Mouse (Mus musculus) forebrain, embryonic 15.5 days (tissue): Measurements from ENCODE around the gene Ddx10. TPM values are rescaled to one million over a fixed set of nuclear protein-coding genes. Genes with fewer than 3 reads are reported as not detected.

Source experiments
- ATAC-seq: fragments of 200-750 bp; cut with Nextera tagmentation; replicated peaks from 2 replicates; pipeline ENCODE4 v1.8.0; 2017; ENCODE audit warnings: mild to moderate bottlenecking, moderate TSS enrichment, moderate library complexity
- H3K27ac ChIP-seq: fragments of 300-500 bp; sonication (generic); replicated peaks from 2 replicates; pipeline ENCODE4 v1.5.1; 2015; ENCODE audit warnings: mild to moderate bottlenecking, inconsistent platforms
- H3K27me3 ChIP-seq: fragments of 300-500 bp; sonication (generic); 2 replicates; pipeline ENCODE4 v1.6.1; 2015; ENCODE audit warnings: inconsistent platforms
- H3K36me3 ChIP-seq: fragments of 300-500 bp; sonication (generic); 2 replicates; pipeline ENCODE4 v1.6.1; 2015; ENCODE audit warnings: mild to moderate bottlenecking, inconsistent platforms
- H3K4me1 ChIP-seq: fragments of 300-500 bp; sonication (generic); 2 replicates; pipeline ENCODE4 v1.6.1; 2015; ENCODE audit warnings: inconsistent platforms
- H3K4me2 ChIP-seq: fragments of 300-500 bp; sonication (generic); replicated peaks from 2 replicates; pipeline ENCODE4 v1.6.1; 2015; ENCODE audit warnings: mild to moderate bottlenecking, inconsistent platforms
- H3K4me3 ChIP-seq: fragments of 300-500 bp; sonication (generic); 2 replicates; pipeline ENCODE4 v1.5.1; 2015; ENCODE audit warnings: mild to moderate bottlenecking, inconsistent platforms
- H3K9ac ChIP-seq: fragments of 300-500 bp; sonication (generic); replicated peaks from 2 replicates; pipeline ENCODE4 v1.6.1; 2015; ENCODE audit warnings: mild to moderate bottlenecking, inconsistent platforms
- H3K9me3 ChIP-seq: fragments of 300-500 bp; sonication (generic); 2 replicates; pipeline ENCODE4 v1.6.1; 2016; ENCODE audit warnings: inconsistent platforms
- WGBS: fragments of 180-500 bp; shearing (Covaris S2); methylation state at CpG from one replicate; pipeline ENCODE4 v1.1.7; 2015; ENCODE audit warnings: mixed read lengths; 5-methylcytosine and 5-hydroxymethylcytosine counted together
- polyA plus RNA-seq: library from polyadenylated mRNA; unstranded; fragments of >200 nt; fragmentation: Nextera tagmentation; extraction: Ambion mirVana; gene quantifications from 2 replicates; pipeline ENCODE4 v1.2.1, GENCODE M21; 2015

Ddx10 gene
- polyA plus RNA-seq, 1 experiment from 2014 or later = 24.2 TPM

DNA sequence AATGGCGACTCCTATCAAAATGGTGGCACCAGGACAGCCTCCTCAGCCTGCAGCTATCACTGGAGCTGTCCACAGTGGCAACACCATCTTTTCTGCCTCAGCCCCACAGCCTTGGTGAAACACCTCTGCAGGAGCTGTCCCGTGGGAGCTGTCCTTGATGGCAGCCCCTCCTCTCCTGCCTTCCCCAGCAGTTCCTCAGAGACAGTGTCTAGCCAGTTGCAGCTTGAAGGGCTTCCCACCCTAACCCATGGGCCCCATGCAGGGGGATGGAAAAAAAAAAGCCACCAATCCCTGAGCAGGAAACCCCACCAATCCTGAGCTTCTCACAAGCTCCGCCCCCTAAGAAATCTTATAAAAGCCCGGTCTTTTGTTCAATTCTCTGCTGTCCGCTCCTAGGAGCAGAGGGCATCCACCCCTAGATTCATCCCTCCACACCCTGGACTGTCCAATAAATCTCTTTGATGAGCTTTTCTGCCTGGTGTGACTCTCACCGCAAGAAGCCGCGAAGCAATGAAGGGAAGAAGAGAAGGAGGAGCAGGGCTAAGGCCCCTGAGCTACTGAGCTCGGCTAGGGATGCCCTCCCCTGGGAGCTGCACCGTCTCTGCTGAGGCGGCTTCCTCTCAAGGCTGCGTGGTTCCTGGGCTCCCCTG lies 176.9 kb downstream of the Ddx10 start:
- Histone ChIP-seq H3K9me3 (no peaks in the 10 kb centered on the region), H3K9ac (no peak overlapping the region), H3K27me3 (no peaks in the 10 kb centered on the region), H3K4me3 (no peak overlapping the region), H3K4me1 (no peaks in the 10 kb centered on the region), H3K27ac (no peak overlapping the region), H3K36me3 (no peaks in the 10 kb centered on the region), H3K4me2 (no peak overlapping the region)
- ATAC-seq = no peak
- 78% methylated on average over 12 of the region's 12 CpGs for WGBS

DNA sequence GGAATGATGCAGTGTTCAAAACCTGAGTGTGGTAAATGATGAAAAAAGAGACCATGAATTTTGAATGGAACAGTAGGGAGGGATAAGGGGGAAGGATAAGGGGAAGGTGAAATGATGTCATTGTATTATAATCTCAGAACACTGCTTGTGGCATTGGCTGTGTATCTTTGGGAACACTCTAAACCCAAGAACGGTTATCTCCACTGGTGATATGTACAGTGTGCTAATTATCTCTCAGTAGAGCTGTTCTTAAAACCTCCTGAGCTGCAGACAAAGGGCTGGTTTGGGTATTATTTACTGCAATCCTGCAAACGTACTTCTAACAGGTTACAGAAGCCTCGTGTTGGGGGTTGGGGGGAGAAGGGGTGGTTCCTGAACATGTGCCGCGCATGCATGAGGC lies 179.7 kb downstream of the Ddx10 start:
- Histone ChIP-seq H3K9ac (no peak overlapping the region), H3K36me3 (no peaks in the 10 kb centered on the region), H3K27ac (no peak overlapping the region), H3K4me3 (no peak overlapping the region), H3K4me2 (no peak overlapping the region), H3K27me3 (no peaks in the 10 kb centered on the region), H3K4me1 (no peaks in the 10 kb centered on the region), H3K9me3 (no peaks in the 10 kb centered on the region)
- WGBS = 89% methylated on average over 5 of the region's 5 CpGs
- ATAC-seq = no peak

DNA sequence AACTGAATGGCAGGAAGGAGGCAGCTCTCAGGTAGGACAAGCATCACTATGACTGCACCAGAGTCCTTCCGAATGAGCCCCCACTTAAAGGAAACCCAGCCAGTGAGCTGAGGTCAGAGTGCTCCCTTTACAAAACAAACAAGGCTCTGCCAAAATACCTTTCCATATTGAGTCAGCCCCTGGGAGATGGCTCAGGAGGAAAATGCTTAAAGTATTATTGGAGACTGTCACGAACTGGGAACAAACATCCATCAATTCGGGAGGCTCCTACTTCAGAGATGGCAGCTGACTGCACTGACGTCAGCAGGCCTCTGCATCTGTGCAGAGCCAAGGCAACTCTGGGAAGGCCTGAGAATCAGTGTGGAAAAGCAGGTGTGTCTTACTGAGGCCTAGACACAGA lies 181.4 kb downstream of the Ddx10 start:
- no peak overlapping the region for H3K9ac ChIP-seq
- H3K27ac ChIP-seq = no peak overlapping the region
- ATAC-seq = no peak
- WGBS = 67% methylated on average over 4 of the region's 4 CpGs
- no peak overlapping the region for H3K4me2 ChIP-seq
- H3K9me3 ChIP-seq = no peaks in the 10 kb centered on the region
- H3K27me3 ChIP-seq = no peaks in the 10 kb centered on the region
- H3K4me1 ChIP-seq = no peaks in the 10 kb centered on the region
- no peaks in the 10 kb centered on the region for H3K36me3 ChIP-seq
- H3K4me3 ChIP-seq = no peak overlapping the region

DNA sequence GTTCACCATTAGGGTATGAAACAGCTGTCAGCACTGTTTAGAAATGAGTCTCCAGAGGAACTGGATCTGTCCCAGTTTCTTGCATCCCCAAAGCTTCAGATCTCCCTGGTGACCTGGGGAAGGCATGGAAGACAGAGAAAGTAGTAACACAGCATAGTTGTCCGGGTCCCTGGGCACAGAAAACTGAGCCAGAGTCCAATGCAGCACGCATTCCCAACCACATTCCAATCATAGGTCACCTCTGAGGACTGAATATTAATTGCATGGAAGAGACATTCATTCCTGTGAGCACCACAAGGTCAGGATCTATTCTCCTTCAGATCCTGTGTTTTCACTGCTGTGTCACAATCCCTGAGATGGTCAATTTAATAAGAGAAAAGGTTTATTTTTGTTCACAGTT lies 182.8 kb downstream of the Ddx10 start:
- H3K27me3 ChIP-seq = no peaks in the 10 kb centered on the region
- H3K4me2 ChIP-seq = no peak overlapping the region
- no peak for ATAC-seq
- no peaks in the 10 kb centered on the region for H3K9me3 ChIP-seq
- H3K36me3 ChIP-seq = no peaks in the 10 kb centered on the region
- no peak overlapping the region for H3K4me3 ChIP-seq
- H3K27ac ChIP-seq = no peak overlapping the region
- 60% methylated on average over 2 of the region's 2 CpGs for WGBS
- no peaks in the 10 kb centered on the region for H3K4me1 ChIP-seq
- no peak overlapping the region for H3K9ac ChIP-seq

DNA sequence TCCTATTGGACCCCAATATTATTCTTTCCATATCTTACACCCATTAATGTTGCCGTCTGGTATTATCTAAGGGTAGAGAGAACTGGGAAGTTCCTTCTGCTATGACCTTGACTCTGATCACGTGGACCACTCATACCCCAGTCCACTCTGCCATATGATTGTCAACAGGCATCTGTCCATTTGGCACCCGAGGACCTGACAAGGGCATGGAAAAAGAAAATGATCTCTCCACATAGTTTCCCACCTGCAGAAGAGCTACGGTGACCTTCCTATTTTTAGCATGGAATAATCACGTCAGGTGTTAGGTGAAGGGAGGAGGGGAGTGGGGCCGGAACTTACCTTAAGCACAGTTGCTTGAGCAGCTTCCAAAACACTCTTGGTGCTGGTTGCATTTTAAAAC lies 183.3 kb downstream of the Ddx10 start:
- H3K27me3 ChIP-seq = no peaks in the 10 kb centered on the region
- no peaks in the 10 kb centered on the region for H3K36me3 ChIP-seq
- no peaks in the 10 kb centered on the region for H3K9me3 ChIP-seq
- WGBS = 91% methylated on average over 6 of the region's 6 CpGs
- no peak for ATAC-seq
- H3K27ac ChIP-seq = no peak overlapping the region
- H3K9ac ChIP-seq = no peak overlapping the region
- H3K4me2 ChIP-seq = no peak overlapping the region
- H3K4me3 ChIP-seq = no peak overlapping the region
- no peaks in the 10 kb centered on the region for H3K4me1 ChIP-seq

DNA sequence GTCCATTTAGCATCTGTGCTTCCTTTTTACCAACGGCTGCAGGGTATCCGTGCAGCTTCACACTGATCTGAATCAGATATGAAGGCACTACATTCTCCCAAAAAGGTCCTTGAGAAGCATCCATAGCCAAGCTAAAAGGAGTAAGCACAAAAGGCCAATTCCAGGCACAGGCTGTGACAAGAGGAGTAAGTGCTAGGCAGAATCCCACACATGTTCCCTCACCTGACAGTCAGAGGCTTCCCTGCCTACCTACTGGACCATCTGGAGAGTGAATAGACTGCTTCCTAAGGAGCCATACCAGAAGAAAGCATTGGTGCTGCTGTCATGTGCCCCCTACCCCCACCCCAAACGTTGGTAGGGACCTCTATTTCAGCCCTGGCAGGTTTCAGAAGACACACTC lies 192.5 kb downstream of the Ddx10 start:
- Histone ChIP-seq H3K36me3 (no peaks in the 10 kb centered on the region), H3K4me1 (no peaks in the 10 kb centered on the region), H3K27ac (no peak overlapping the region), H3K27me3 (no peaks in the 10 kb centered on the region), H3K4me2 (no peak overlapping the region), H3K4me3 (no peak overlapping the region), H3K9ac (no peak overlapping the region), H3K9me3 (no peaks in the 10 kb centered on the region)
- ATAC-seq = no peak
- 59% methylated on average over 3 of the region's 3 CpGs for WGBS

Other genes starting within 250 kb of the Ddx10 start
- 0.09 and 0.11 TPM in 2 replicates for gene Exph5, start 53.6 kb upstream of the Ddx10 start, polyA plus RNA-seq
- gene Kdelc2, start 136.0 kb upstream of the Ddx10 start, polyA plus RNA-seq = 5.0 and 5.2 TPM in 2 replicates
- 0.14 TPM in 1 of 2 replicates, not detected in the other for gene 4930550C14Rik, start 154.3 kb upstream of the Ddx10 start, polyA plus RNA-seq